In genomic region chr7:25599663-25600062, GRCm38 (mm10) we compare ENCODE assay signal across 8 mouse cellular contexts. TPM values are rescaled to one million over a fixed set of nuclear protein-coding genes. Genes with fewer than 3 reads are reported as not detected.
DNase-seq lines count a peak whose midpoint lies in the region; ATAC-seq lines count a peak whose summit lies in the region.

No protein-coding gene starts in this region.

- no peaks in the 10 kb centered on the region for H3K27me3 ChIP-seq in embryonic facial prominence, embryonic 10.5 days (replicated peaks; ENCODE audit: low read depth, poor library complexity, severe bottlenecking)

- no peaks in the 10 kb centered on the region for H3K9me3 ChIP-seq in embryonic facial prominence, embryonic 10.5 days

- H3K27ac ChIP-seq in embryonic facial prominence, embryonic 10.5 days (replicated peaks), result no peak overlapping the region

- H3K36me3 ChIP-seq in embryonic facial prominence, embryonic 10.5 days (replicated peaks), result no peaks in the 10 kb centered on the region

- DNase-seq in ES-CJ7 (ENCODE audit: low read depth, low spot score), result peak; percentile 84
- peak; percentile 79 for DNase-seq in adrenal gland, postnatal 10 days
- DNase-seq in embryonic facial prominence, embryonic 10.5 days (ENCODE audit: low spot score), result peak; percentile 75
- DNase-seq in layer of hippocampus, adult 9-10 months (ENCODE audit: low spot score), result peak; percentile 80
- DNase-seq in lung, postnatal 14 days, result peak; percentile 80
- DNase-seq in right cerebral cortex, adult 2 months (ENCODE audit: low spot score in 2 of 2), result peak; percentile 86 to 89
- DNase-seq in urinary bladder, postnatal 4 days (ENCODE audit: low spot score in 2 of 2), result peak; percentile 21 to 70

- no peaks in the 10 kb centered on the region for H3K4me1 ChIP-seq in embryonic facial prominence, embryonic 10.5 days

- no peak overlapping the region for H3K4me3 ChIP-seq in embryonic facial prominence, embryonic 10.5 days

- WGBS in embryonic facial prominence, embryonic 10.5 days, result 14% methylated on average over 10 of the region's 10 CpGs

- ATAC-seq in hematopoietic stem cell, adult 5-6 weeks (replicated peaks in 1 of 2; ENCODE audit: insufficient read depth in 1 of 2, low FRiP score in 2 of 2, low TSS enrichment in 1 of 2, low read depth in 1 of 2, poor library complexity in 2 of 2, severe bottlenecking in 2 of 2), result peak; percentile 81

RNA-seq across cellular contexts. Expression of gene Erich4, which starts 16.0 kb away (rescaled TPM):
- not detected for total RNA-seq in adrenal gland, postnatal 10 days (2021)
- not detected in 2 replicates for polyA plus RNA-seq in embryonic facial prominence, embryonic 10.5 days (2016; fragmentation: Nextera tagmentation; extraction: Ambion mirVana)
- total RNA-seq in hematopoietic stem cell, adult 5-6 weeks (2017), result not detected in 2 replicates

RNA-seq across cellular contexts. Expression of gene Dmac2, which starts 19.6 kb away (rescaled TPM):
- 10 to 100 TPM; 36.2 to 51.7 TPM for total RNA-seq in adrenal gland, postnatal 10 days (2021)
- polyA plus RNA-seq in embryonic facial prominence, embryonic 10.5 days (2016; fragmentation: Nextera tagmentation; extraction: Ambion mirVana), result 31.6 and 34.8 TPM in 2 replicates
- 33.7 and 50.9 TPM in 2 replicates for total RNA-seq in hematopoietic stem cell, adult 5-6 weeks (2017)

RNA-seq across cellular contexts. Expression of gene B3gnt8, which starts 26.8 kb away (rescaled TPM):
- 1 to 10 TPM; 4.0 TPM for total RNA-seq in adrenal gland, postnatal 10 days (2021)
- 0.99 and 1.3 TPM in 2 replicates for polyA plus RNA-seq in embryonic facial prominence, embryonic 10.5 days (2016; fragmentation: Nextera tagmentation; extraction: Ambion mirVana)
- 1.8 and 4.7 TPM in 2 replicates for total RNA-seq in hematopoietic stem cell, adult 5-6 weeks (2017)

RNA-seq across cellular contexts. Expression of gene Bckdha, which starts 59.1 kb away (rescaled TPM):
- 100 to 1,000 TPM; 251 to 252 TPM for total RNA-seq in adrenal gland, postnatal 10 days (2021)
- polyA plus RNA-seq in embryonic facial prominence, embryonic 10.5 days (2016; fragmentation: Nextera tagmentation; extraction: Ambion mirVana), result 54.9 and 59.2 TPM in 2 replicates
- 33.2 and 61.3 TPM in 2 replicates for total RNA-seq in hematopoietic stem cell, adult 5-6 weeks (2017)

RNA-seq across cellular contexts. Expression of gene Exosc5, which starts 59.3 kb away (rescaled TPM):
- 10 to 100 TPM; 45.3 to 50.6 TPM for total RNA-seq in adrenal gland, postnatal 10 days (2021)
- polyA plus RNA-seq in embryonic facial prominence, embryonic 10.5 days (2016; fragmentation: Nextera tagmentation; extraction: Ambion mirVana), result 93.5 and 101 TPM in 2 replicates
- total RNA-seq in hematopoietic stem cell, adult 5-6 weeks (2017), result 32.5 and 48.8 TPM in 2 replicates
